8 mouse cellular contexts compared by ENCODE assay signal in genomic region chr10:95254453-95255001, GRCm38 (mm10).
DNase-seq lines count a peak whose midpoint lies in the region; ATAC-seq lines count a peak whose summit lies in the region.

No protein-coding gene starts in this region.

- WGBS in heart, embryonic 13.5 days: 43% methylated on average over 13 of the region's 13 CpGs
- WGBS in neural tube, embryonic 15.5 days: 16% methylated on average over 13 of the region's 13 CpGs

- H3K9ac ChIP-seq in heart, embryonic 13.5 days: peak overlapping the region; percentile 64
- no peak overlapping the region for H3K9ac ChIP-seq in neural tube, embryonic 15.5 days (replicated peaks)

- no peaks in the 10 kb centered on the region for H3K27me3 ChIP-seq in heart, embryonic 13.5 days (replicated peaks)
- H3K27me3 ChIP-seq in neural tube, embryonic 15.5 days (replicated peaks): no peaks in the 10 kb centered on the region

- ATAC-seq in heart, embryonic 13.5 days (ENCODE audit: extremely low read depth, insufficient number of reproducible peaks, low FRiP score, low TSS enrichment): no peak
- ATAC-seq in neural tube, embryonic 15.5 days (ENCODE audit: low FRiP score): peak; percentile 28; the same call in 1 of the 2 replicates

- H3K36me3 ChIP-seq in heart, embryonic 13.5 days: no peaks in the 10 kb centered on the region
- no peaks in the 10 kb centered on the region for H3K36me3 ChIP-seq in neural tube, embryonic 15.5 days

- peaks cover 16% of the 10 kb centered on the region for H3K4me1 ChIP-seq in heart, embryonic 13.5 days
- peaks cover 28% of the 10 kb centered on the region for H3K4me1 ChIP-seq in neural tube, embryonic 15.5 days

- H3K4me2 ChIP-seq in heart, embryonic 13.5 days: peak overlapping the region; percentile 44
- peak overlapping the region; percentile 33 for H3K4me2 ChIP-seq in neural tube, embryonic 15.5 days

- DNase-seq in right cerebral cortex, adult 18-20 months: peak; percentile 30
- DNase-seq in right cerebral cortex, postnatal 14 days: no peak
- peak; percentile 69 to 82 for DNase-seq in cerebellum, postnatal 14 days
- DNase-seq in layer of hippocampus, postnatal 14 days (ENCODE audit: low spot score in 2 of 2): peak; percentile 60 to 64
- no peak for DNase-seq in thymus, postnatal 14 days
- no peak for DNase-seq in frontal cortex, postnatal 25 days (ENCODE audit: low spot score in 2 of 2)

- H3K9me3 ChIP-seq in heart, embryonic 13.5 days: no peaks in the 10 kb centered on the region
- H3K9me3 ChIP-seq in neural tube, embryonic 15.5 days (replicated peaks): no peaks in the 10 kb centered on the region

- no peak overlapping the region for H3K4me3 ChIP-seq in heart, embryonic 13.5 days
- H3K4me3 ChIP-seq in neural tube, embryonic 15.5 days (replicated peaks): no peak overlapping the region

- H3K27ac ChIP-seq in heart, embryonic 13.5 days (replicated peaks): 0 out of 2 replicates have a peak overlapping the region, but pooled peaks have one; percentile 29
- H3K27ac ChIP-seq in neural tube, embryonic 15.5 days (replicated peaks): no peak overlapping the region; the same call in 1 of the 2 replicates

Comparison
In these comparisons a context has a peak if more than half of its experiments do, and no peak if none do; other contexts are left out.
1. DNase-seq: peak in right cerebral cortex, adult 18-20 months (single experiment), cerebellum, postnatal 14 days (2 of 2) and layer of hippocampus, postnatal 14 days (2 of 2); none in right cerebral cortex, postnatal 14 days (single experiment), thymus, postnatal 14 days (single experiment) and frontal cortex, postnatal 25 days (0 of 2).